8 mouse cellular contexts compared by ENCODE assay signal in the genomic region with DNA sequence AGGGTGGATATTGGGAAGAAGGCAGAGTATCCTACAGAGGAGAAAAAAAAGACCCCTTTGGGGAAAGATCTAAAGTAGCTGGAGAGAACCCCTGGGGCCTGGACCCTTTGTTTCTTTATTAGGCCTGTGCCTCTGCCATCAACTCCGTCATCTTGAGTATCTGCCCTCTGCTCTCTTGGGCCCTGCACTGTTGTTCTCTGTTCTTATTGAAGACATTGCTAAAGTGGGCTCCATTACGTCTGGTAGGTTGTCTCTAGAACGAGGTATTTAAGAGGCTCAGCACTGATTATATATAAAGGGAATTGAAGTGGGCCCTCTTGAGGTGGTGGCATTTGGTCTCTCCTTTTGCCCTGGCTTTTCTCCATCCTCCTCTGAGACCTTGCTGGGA. TPM values are rescaled to one million over a fixed set of nuclear protein-coding genes. Genes with fewer than 3 reads are reported as not detected.
DNase-seq lines count a peak whose midpoint lies in the region; ATAC-seq and TF ChIP-seq lines count a peak whose summit lies in the region.

No protein-coding gene starts in this region.

- H3K4me3 ChIP-seq in lung, embryonic 14.5 days (ENCODE audit: low read depth, low read length) = peak overlapping the region; percentile 72
- peak overlapping the region; percentile 65 for H3K4me3 ChIP-seq in forebrain, postnatal 0 days (ENCODE audit: low read depth, low read length)
- peak overlapping the region; percentile 86 for H3K4me3 ChIP-seq in kidney, adult 2 months (ENCODE audit: insufficient read depth, low read depth, low read length)
- H3K4me3 ChIP-seq in macrophage (ENCODE audit: inconsistent target) = peak overlapping the region; percentile 73

- WGBS in lung, embryonic 14.5 days = 1% methylated on average over 3 of the region's 3 CpGs
- WGBS in forebrain, postnatal 0 days = 1% methylated on average over 3 of the region's 3 CpGs
- WGBS in kidney, adult 2 months = under 1% methylated on average over 3 of the region's 3 CpGs
- 6% methylated on average over 3 of the region's 3 CpGs for WGBS in macrophage (ENCODE audit: missing documents)

- peaks cover 14% of the 10 kb centered on the region for H3K36me3 ChIP-seq in lung, embryonic 14.5 days (ENCODE audit: insufficient read depth)
- H3K36me3 ChIP-seq in forebrain, postnatal 0 days (ENCODE audit: insufficient read depth) = peaks cover 4% of the 10 kb centered on the region; the same call in 1 of the 2 replicates
- no peaks in the 10 kb centered on the region for H3K36me3 ChIP-seq in kidney, adult 2 months (ENCODE audit: control insufficient read depth, insufficient read depth, low read length)
- H3K36me3 ChIP-seq in macrophage (ENCODE audit: inconsistent target) = peaks cover 12% of the 10 kb centered on the region; the same call in 1 of the 2 replicates

- TF ChIP-seq CTCF in lung, embryonic 14.5 days (IDR thresholded peaks at IDR 0.05; ENCODE audit: low read depth) = no peak
- TF ChIP-seq CTCF in brain, embryonic 14.5 days (IDR thresholded peaks at IDR 0.05; ENCODE audit: borderline replicate concordance, extremely low read depth, insufficient read depth, insufficient read length) = no peak
- TF ChIP-seq CTCF in forebrain, postnatal 0 days (IDR thresholded peaks at IDR 0.05; ENCODE audit: low read depth) = no peak
- TF ChIP-seq CTCF in kidney, adult 2 months (conservative IDR thresholded peaks at IDR 0.05; ENCODE audit: insufficient read depth, insufficient read length, low read depth, low read length) = no peak

- ATAC-seq in lung, embryonic 14.5 days (ENCODE audit: insufficient read depth) = no peak
- ATAC-seq in forebrain, postnatal 0 days = peak; percentile 10; the same call in 1 of the 2 replicates

- H3K27ac ChIP-seq in lung, embryonic 14.5 days (ENCODE audit: low read depth) = peak overlapping the region; percentile 70; the same call in 1 of the 2 replicates
- H3K27ac ChIP-seq in forebrain, postnatal 0 days (ENCODE audit: low read depth, low read length) = peak overlapping the region; percentile 89
- peak overlapping the region; percentile 64 for H3K27ac ChIP-seq in kidney, adult 2 months (ENCODE audit: insufficient read depth, low read depth, low read length)
- no peak overlapping the region for H3K27ac ChIP-seq in macrophage

- H3K9ac ChIP-seq in lung, embryonic 14.5 days = peak overlapping the region; percentile 80
- peak overlapping the region; percentile 74 for H3K9ac ChIP-seq in forebrain, postnatal 0 days

- peak; percentile 24 for DNase-seq in lung, embryonic 14.5 days
- no peak for DNase-seq in lung, adult 18-20 months
- peak; percentile 40 for DNase-seq in brain, embryonic 14.5 days (ENCODE audit: low read depth)
- peak; percentile 35 for DNase-seq in forebrain, postnatal 0 days
- peak; percentile 24 for DNase-seq in kidney, adult 2 months
- peak; percentile 42 for DNase-seq in testis, postnatal 10 days (ENCODE audit: low spot score)
- no peak for DNase-seq in gastrocnemius, adult 8-10 months (ENCODE audit: low spot score in 2 of 2)

- H3K9me3 ChIP-seq in lung, embryonic 14.5 days (ENCODE audit: low read depth, low read length) = no peaks in the 10 kb centered on the region
- no peaks in the 10 kb centered on the region for H3K9me3 ChIP-seq in forebrain, postnatal 0 days (ENCODE audit: low read length)

- H3K4me1 ChIP-seq in lung, embryonic 14.5 days (ENCODE audit: insufficient read depth) = peaks cover 6% of the 10 kb centered on the region; the same call in 1 of the 2 replicates
- H3K4me1 ChIP-seq in forebrain, postnatal 0 days (ENCODE audit: insufficient read depth) = peaks cover 9% of the 10 kb centered on the region
- peaks cover 9% of the 10 kb centered on the region; the same call in 1 of the 2 replicates for H3K4me1 ChIP-seq in kidney, adult 2 months (ENCODE audit: control insufficient read depth, insufficient read depth, low read length)

- H3K79me2 ChIP-seq in macrophage (ENCODE audit: inconsistent target) = peaks cover 9% of the 10 kb centered on the region; the same call in 1 of the 2 replicates

- H3K4me2 ChIP-seq in lung, embryonic 14.5 days = peak overlapping the region; percentile 79
- peak overlapping the region; percentile 74 for H3K4me2 ChIP-seq in forebrain, postnatal 0 days (ENCODE audit: low read depth)

- H3K27me3 ChIP-seq in lung, embryonic 14.5 days (ENCODE audit: insufficient read depth, low read length) = no peaks in the 10 kb centered on the region
- no peaks in the 10 kb centered on the region for H3K27me3 ChIP-seq in forebrain, postnatal 0 days (ENCODE audit: insufficient read depth, low read length)
- H3K27me3 ChIP-seq in kidney, adult 2 months (replicated peaks; ENCODE audit: control insufficient read depth, insufficient read depth, low read length) = no peaks in the 10 kb centered on the region

- TF ChIP-seq POLR2A in brain, embryonic 14.5 days (IDR thresholded peaks at IDR 0.05; ENCODE audit: borderline replicate concordance, extremely low read depth, insufficient read depth, insufficient read length, poor library complexity, severe bottlenecking) = no peak
- TF ChIP-seq POLR2A in kidney, adult 2 months (IDR thresholded peaks at IDR 0.05; ENCODE audit: low read depth, low read length) = no peak

RNA-seq across cellular contexts. Expression of a gene that starts 0.6 kb away (rescaled TPM):
- 26.5 and 29.0 TPM in 2 replicates for polyA plus RNA-seq in lung, embryonic 14.5 days (2014; fragmentation: Nextera tagmentation; extraction: Ambion mirVana)
- polyA plus RNA-seq in brain, embryonic 14.5 days (2012; rRNA removed) = 47.2 and 50.9 TPM in 2 replicates
- total RNA-seq in forebrain, postnatal 0 days (2014; rRNA removed) = 30.1 and 36.3 TPM in 2 replicates
- polyA plus RNA-seq in forebrain, postnatal 0 days (2015; fragmentation: Nextera tagmentation; extraction: Ambion mirVana) = 17.9 and 25.8 TPM in 2 replicates
- 40.4 and 51.6 TPM in 2 replicates for polyA plus RNA-seq in kidney, adult 2 months (2012; rRNA removed)
- total RNA-seq in macrophage (2018; cell fraction: chromatin; rRNA removed) = 10 to 100 TPM in 22 of 26 experiments, 1 to 10 TPM in 4; 6.0 to 73.2 (median 25.8) TPM
- total RNA-seq in macrophage (2018; cell fraction: cytosol; rRNA removed) = 10 to 100 TPM in 23 of 26 experiments, 1 to 10 TPM in 3; 5.9 to 25.4 (median 13.1) TPM
- total RNA-seq in macrophage (2018; cell fraction: nucleus; rRNA removed) = 10 to 100 TPM in 25 of 26 experiments, 1 to 10 TPM in 1; 9.0 to 69.0 (median 22.9) TPM
- 8.6 to 22.6 TPM (median 14.6 TPM) in 3 replicates for polyA plus RNA-seq in macrophage (2018)
- 10 to 100 TPM; 43.7 to 50.5 (median 47.9) TPM for total RNA-seq in gastrocnemius, adult 8-10 months (2022)

RNA-seq across cellular contexts. Expression of a gene that starts 25.9 kb away (rescaled TPM):
- polyA plus RNA-seq in lung, embryonic 14.5 days (2014; fragmentation: Nextera tagmentation; extraction: Ambion mirVana) = 77.9 and 87.7 TPM in 2 replicates
- polyA plus RNA-seq in brain, embryonic 14.5 days (2012; rRNA removed) = 54.1 and 58.0 TPM in 2 replicates
- total RNA-seq in forebrain, postnatal 0 days (2014; rRNA removed) = 66.5 and 69.2 TPM in 2 replicates
- 80.1 and 86.1 TPM in 2 replicates for polyA plus RNA-seq in forebrain, postnatal 0 days (2015; fragmentation: Nextera tagmentation; extraction: Ambion mirVana)
- polyA plus RNA-seq in kidney, adult 2 months (2012; rRNA removed) = 4.1 and 4.5 TPM in 2 replicates
- total RNA-seq in macrophage (2018; cell fraction: chromatin; rRNA removed) = 10 to 100 TPM in 8 of 26 experiments, 1 to 10 TPM in 18; 2.0 to 22.7 (median 6.5) TPM
- total RNA-seq in macrophage (2018; cell fraction: cytosol; rRNA removed) = 10 to 100 TPM in 25 of 26 experiments, 1 to 10 TPM in 1; 8.6 to 17.1 (median 14.2) TPM
- total RNA-seq in macrophage (2018; cell fraction: nucleus; rRNA removed) = 10 to 100 TPM in 9 of 26 experiments, 1 to 10 TPM in 17; 2.2 to 28.2 (median 5.6) TPM
- 15.1 to 23.4 TPM (median 15.2 TPM) in 3 replicates for polyA plus RNA-seq in macrophage (2018)
- total RNA-seq in gastrocnemius, adult 8-10 months (2022) = 10 to 100 TPM; 11.1 to 17.7 (median 13.3) TPM

Comparison
In these comparisons a context has a peak if more than half of its experiments do, and no peak if none do; other contexts are left out.
1. DNase-seq: peak in lung, embryonic 14.5 days (single experiment), brain, embryonic 14.5 days (single experiment), forebrain, postnatal 0 days (single experiment), kidney, adult 2 months (single experiment) and testis, postnatal 10 days (single experiment); none in lung, adult 18-20 months (0 of 2) and gastrocnemius, adult 8-10 months (0 of 2).
2. Peak in every context shown above with its lines, with median percentiles within 50 percentile points of each other: H3K4me3 ChIP-seq.